Mouse (Mus musculus): ENCODE results near the gene Zscan10.
A peak's percentile ranks its signal among the peaks of the same experiment; 100 is the strongest.

The Zscan10 gene

GRCm38 (mm10) chr17:23600641-23601622, at the start of gene Zscan10:
Gene Zscan10, plus strand, starts transcription at chr17:23600856.
- DNase-seq (ENCODE audit: extremely low read depth, insufficient read length, low spot score), result no peak

DNA sequence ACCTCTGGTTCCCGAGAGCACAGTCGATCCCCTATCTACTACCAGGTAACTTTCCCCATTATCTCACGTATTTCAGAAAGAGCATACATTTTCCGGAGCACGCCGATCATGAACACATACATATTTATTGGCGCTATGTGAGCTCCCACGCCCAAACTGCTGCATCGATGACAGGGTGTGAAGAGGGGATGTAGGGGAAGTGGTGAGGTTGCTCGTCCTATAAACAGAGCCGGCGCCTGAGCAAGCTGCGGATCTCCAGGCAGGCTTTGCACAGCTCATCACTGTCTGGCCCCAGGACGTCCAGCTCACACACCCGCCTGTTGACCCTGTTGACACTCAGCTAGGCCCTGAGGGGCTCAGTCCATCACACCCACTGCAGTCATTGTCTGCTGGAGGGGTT, 49.8 kb upstream of the Zscan10 start:
- DNase-seq (ENCODE audit: extremely low read depth, insufficient read length, low spot score), result peak; percentile 68

DNA sequence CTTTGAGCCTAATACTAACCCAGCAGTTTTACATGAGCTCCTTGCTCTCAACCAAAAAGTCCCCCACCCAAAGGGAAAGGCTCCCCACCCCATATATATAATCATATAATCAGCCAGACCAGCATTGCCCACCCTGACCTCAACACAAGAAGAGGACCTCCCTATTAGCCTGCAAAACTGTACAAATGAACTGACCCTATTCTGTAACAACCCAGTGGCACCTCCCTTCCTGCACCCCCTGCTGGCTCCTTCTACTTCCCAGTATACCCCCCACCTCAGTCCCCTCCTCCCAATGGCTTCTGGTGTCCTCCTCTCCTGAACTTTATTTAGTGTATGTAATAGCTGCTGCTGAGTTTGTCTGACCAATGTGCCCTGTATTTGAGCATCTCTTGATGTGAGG, 49.2 kb upstream of the Zscan10 start:
- DNase-seq (ENCODE audit: extremely low read depth, insufficient read length, low spot score), result no peak

- no peak for DNase-seq (ENCODE audit: extremely low read depth, insufficient read length, low spot score)
Observed at GRCm38 (mm10) chr17:23551963-23552362, 48.7 kb upstream of the Zscan10 start.

DNA sequence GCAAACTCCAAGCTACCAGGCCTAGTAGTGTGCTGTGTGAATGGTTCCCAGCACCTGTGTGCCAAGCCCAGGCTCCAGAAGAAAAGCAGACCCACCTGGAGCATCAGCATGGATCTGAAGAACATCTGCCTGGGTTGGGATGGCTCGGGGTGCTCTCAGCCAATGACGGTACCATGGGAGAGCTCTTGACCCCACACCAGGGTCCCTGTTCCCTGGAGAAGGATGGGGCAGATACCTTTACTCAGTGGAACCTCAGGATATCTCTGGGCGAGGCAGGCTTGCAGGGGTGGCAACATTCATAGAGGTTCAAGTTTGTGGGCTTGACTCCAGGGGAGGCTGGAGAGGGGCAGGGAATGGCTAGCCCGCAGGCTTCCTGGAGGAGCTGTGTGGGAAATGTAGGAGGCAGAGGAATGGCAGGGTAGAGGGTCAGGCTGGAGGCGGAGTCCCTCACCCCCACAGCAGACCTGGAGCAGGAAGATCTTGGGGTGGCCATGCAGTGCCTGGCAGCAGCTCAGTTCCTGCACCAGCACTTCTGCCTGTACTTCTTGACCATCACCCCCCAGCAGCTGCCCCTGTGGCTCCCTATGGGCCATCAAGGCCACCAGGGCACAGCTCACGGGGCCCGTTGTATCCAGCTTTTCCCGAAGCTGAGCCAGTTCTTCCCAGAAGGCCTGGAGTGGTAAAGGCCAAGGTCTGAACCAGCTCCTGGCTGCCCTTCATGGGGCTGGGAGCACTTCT, 47.6 kb upstream of the Zscan10 start:
- no peak for DNase-seq (ENCODE audit: extremely low read depth, insufficient read length, low spot score)

DNA sequence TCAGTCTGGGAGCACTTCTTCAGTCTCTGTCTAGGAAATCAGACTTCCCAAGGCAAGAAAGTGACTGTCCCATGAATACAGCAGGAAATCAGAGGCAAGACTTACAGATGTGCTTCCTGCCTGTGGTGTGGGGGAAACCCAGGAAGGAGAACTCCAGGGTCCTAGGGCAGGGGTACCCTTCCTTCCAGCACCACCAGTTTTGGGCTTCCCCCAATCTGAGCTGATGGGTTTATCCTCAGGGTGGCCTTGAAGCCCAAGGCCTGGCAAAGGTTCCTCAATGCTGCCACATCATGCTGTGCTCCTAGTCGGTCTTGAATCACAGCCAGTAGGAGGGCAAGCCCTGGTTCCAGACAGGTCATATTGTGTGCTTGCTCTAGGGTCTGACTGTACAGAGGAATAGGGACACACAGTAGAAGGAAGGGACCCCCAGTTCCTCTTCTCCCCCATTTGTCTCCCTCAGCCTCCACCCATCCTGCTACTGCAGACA, 47.0 kb upstream of the Zscan10 start:
- no peak for DNase-seq (ENCODE audit: extremely low read depth, insufficient read length, low spot score)

GRCm38 (mm10) chr17:23554321-23554720, 46.3 kb upstream of the Zscan10 start:
- no peak for DNase-seq (ENCODE audit: extremely low read depth, insufficient read length, low spot score)

- DNase-seq (ENCODE audit: extremely low read depth, insufficient read length, low spot score), result no peak
Observed at GRCm38 (mm10) chr17:23555243-23555916, 45.3 kb upstream of the Zscan10 start.

- DNase-seq (ENCODE audit: extremely low read depth, insufficient read length, low spot score), result no peak
Observed at GRCm38 (mm10) chr17:23559767-23560166, 40.9 kb upstream of the Zscan10 start.

GRCm38 (mm10) chr17:23563595-23564367, 36.9 kb upstream of the Zscan10 start, which contains the start of gene Zfp213:
Gene Zfp213, minus strand, starts transcription at chr17:23564238.
- DNase-seq (ENCODE audit: extremely low read depth, insufficient read length, low spot score), result peak; percentile 98

DNA sequence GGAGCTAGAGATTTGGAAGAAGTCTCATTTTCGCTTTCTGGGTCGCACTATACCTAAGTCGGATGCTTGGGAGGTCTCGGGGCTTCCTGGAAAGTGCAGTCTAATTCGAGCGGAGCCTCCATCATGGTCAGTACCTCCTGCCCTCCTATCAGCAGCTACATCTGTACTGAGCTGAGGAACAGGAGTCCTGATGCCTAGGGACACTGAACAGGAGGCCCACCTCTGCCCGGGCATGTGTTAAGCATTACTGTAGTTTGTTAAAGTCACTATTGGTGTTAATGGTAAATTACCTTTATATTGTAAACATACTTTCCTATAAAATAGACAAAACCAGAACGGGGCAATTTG, 36.3 kb upstream of the Zscan10 start:
- no peak for DNase-seq (ENCODE audit: extremely low read depth, insufficient read length, low spot score)

DNA sequence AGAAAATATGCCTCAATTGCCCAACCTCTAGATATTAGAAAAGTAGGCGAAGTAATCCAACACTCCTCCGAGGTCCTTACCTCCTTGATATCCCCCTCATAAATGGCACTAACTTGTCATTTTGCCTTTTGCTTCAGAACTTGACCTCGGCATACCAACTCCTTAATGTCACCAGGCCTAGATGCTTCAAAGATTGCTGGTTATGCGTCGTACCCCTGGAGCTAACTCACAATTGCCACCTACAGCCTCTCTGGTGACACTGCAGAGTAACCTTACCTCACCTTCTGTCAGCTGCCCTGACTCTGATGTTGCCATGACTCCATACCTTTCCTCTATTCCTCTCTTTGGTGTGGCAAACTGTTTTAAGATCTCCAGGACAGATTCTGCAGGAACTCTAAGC, 33.9 kb upstream of the Zscan10 start:
- DNase-seq (ENCODE audit: extremely low read depth, insufficient read length, low spot score), result no peak

DNA sequence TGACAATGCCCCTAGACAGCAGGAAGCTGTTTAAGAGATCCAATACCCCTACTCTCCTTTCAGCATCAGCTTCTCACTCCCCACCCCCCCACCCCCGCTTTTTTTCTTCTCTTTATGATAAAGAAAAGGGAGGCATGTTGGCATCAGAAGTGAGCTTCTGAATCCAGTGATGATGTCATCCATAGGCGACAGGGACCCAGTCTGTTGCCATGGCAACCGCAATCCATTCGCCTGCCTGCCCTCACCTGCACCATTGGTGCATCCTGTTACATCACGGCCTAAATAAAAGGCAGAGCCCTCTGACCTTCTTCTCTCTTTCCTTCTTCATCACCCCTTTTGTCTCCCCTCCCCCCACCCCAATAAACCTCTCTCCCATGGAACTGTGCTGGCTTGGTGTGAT, 32.3 kb upstream of the Zscan10 start:
- DNase-seq (ENCODE audit: extremely low read depth, insufficient read length, low spot score), result no peak

GRCm38 (mm10) chr17:23570017-23570416, 30.6 kb upstream of the Zscan10 start:
- DNase-seq (ENCODE audit: extremely low read depth, insufficient read length, low spot score), result no peak

DNA sequence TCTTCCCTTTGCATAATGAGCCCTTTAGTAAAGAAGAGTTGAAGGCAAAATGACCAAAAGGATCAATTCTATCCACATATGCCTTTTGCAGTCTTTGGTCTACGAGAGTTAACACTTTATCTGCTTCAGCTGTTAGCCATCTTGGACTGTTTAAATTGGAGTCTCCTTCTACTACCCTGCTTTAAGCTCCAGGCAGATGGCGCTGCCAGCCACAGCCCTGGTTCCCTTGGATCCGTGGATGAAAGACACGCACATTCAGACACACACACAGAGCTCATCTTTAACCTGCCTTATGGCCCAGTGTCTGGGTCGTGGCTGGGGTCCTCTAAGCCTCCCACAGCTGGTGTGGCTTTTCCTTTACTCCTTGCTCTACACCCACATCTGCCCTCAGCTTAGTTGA, 29.6 kb upstream of the Zscan10 start:
- no peak for DNase-seq (ENCODE audit: extremely low read depth, insufficient read length, low spot score)

- DNase-seq (ENCODE audit: extremely low read depth, insufficient read length, low spot score), result no peak
Observed at GRCm38 (mm10) chr17:23572059-23572458, 28.6 kb upstream of the Zscan10 start.

DNA sequence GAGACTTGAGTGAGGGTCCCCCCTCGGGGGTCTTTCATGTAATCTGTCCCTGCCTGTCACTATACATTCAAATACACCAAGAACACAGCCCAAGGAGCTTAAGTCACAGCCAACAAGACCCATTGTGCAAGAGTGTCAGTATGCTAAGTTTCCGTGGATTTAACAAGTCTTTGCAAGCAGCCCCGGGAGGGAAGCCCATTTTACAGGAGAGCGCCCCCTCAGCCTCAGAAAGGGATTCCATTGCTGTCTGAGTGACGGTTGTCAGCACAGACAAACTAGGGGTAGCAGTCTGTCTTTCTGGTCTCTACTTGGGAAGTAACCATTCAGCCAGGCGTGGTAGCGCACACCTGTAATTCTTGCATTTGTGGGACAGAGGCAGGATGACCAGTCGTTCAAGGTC, 26.5 kb upstream of the Zscan10 start:
- DNase-seq (ENCODE audit: extremely low read depth, insufficient read length, low spot score), result no peak

GRCm38 (mm10) chr17:23575951-23576552, 24.6 kb upstream of the Zscan10 start:
- no peak for DNase-seq (ENCODE audit: extremely low read depth, insufficient read length, low spot score)

DNA sequence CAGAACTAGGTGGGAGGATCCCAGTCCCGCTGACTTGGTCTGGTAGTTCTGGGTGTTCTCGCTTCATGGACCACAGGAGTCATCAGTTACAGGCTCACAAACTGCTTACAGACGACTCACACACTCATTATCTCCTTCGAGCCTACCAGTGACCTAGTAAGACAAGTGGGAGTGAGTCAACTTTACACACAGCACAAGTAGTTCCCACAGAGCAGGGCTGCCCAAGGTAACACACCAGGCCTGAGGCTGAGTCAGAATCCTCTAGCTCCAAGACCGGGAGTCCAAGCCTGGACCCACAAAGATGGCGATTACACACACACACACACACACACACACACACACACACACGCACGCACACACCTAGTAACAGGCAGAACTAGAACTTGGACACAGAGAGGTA, 15.9 kb upstream of the Zscan10 start:
- no peak for DNase-seq (ENCODE audit: extremely low read depth, insufficient read length, low spot score)

Data from 3134 (cell line).